In the genomic region with DNA sequence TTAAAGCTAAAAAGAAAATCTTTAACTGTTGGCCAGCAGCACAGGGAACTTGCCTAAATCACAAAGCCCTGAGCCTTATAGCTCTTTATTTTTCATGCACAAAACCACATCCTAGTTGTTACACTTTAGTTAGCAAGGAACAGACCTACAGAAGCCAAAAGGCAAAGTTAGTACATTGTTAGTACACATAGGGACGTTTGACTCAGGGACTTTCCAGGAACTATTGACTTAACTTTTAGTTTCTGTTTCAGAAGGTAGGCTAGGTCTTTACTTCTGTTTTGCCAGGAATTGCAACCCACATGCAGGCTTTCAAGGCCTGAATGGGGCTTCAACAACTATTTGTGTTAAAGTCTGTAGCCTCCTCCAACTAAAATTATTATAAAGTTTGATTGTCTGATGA, we compare ENCODE assay signal across 27 mouse cellular contexts.
DNase-seq lines count a peak whose midpoint lies in the region; ATAC-seq and TF ChIP-seq lines count a peak whose summit lies in the region.
"Had no signal": no experiment of that assay in that cellular context is flagged by ENCODE, and none has a peak within 500 bp of the region (broad histone marks: within the 10 kb centered on the region; RNA-seq: fewer than 3 reads in every experiment).

No protein-coding gene starts in this region.

- H3K27ac ChIP-seq in liver, adult 2 months (replicated peaks; ENCODE audit: insufficient read depth, low read depth, low read length), result no peak overlapping the region
- H3K27ac ChIP-seq: embryonic facial prominence, embryonic 13.5 days; embryonic facial prominence, embryonic 15.5 days; forebrain, embryonic 10.5 days; forebrain, embryonic 12.5 days had no signal

- H3K4me1 ChIP-seq in liver, adult 2 months (ENCODE audit: control insufficient read depth, insufficient read depth, low read length), result no peaks in the 10 kb centered on the region
- H3K4me1 ChIP-seq: embryonic facial prominence, embryonic 13.5 days; embryonic facial prominence, embryonic 15.5 days; forebrain, embryonic 10.5 days; forebrain, embryonic 12.5 days had no signal

- TF ChIP-seq POLR2A in liver, adult 2 months (IDR thresholded peaks at IDR 0.05; ENCODE audit: extremely low read depth, insufficient read depth, low read length), result no peak

- WGBS in liver, adult 2 months, result 3% methylated on average over 1 of the region's 1 CpGs
- 9% methylated on average over 1 of the region's 1 CpGs for WGBS in large intestine, adult 2 months

- no peaks in the 10 kb centered on the region for H3K36me3 ChIP-seq in liver, adult 2 months (ENCODE audit: control insufficient read depth, insufficient read depth, low read length)
- H3K36me3 ChIP-seq: embryonic facial prominence, embryonic 13.5 days; embryonic facial prominence, embryonic 15.5 days; forebrain, embryonic 10.5 days; forebrain, embryonic 12.5 days; G1E had no signal

- ATAC-seq in activated CD4-positive, CD25-positive, alpha-beta regulatory T cell, adult 4 months, result peak; percentile 52
- ATAC-seq: forebrain, embryonic 14.5 days; forebrain, embryonic 16.5 days; Patski had no signal

- no peak overlapping the region for H3K9ac ChIP-seq in liver, adult 2 months (ENCODE audit: low read depth, low read length)
- H3K9ac ChIP-seq: embryonic facial prominence, embryonic 13.5 days; embryonic facial prominence, embryonic 15.5 days; forebrain, embryonic 12.5 days had no signal

- DNase-seq in liver, adult 2 months (ENCODE audit: extremely low read depth, low read depth, low spot score), result peak; percentile 1
- DNase-seq in liver, result no peak
- DNase-seq in induced T-regulatory cell, adult 2 months (ENCODE audit: low read depth), result peak; percentile 17
- DNase-seq in large intestine, adult 2 months (ENCODE audit: low read depth, low spot score), result peak; percentile 1
- no peak for DNase-seq in right cerebral cortex, postnatal 10 days (ENCODE audit: low spot score in 2 of 2)
- DNase-seq in urinary bladder, postnatal 36 days (ENCODE audit: low spot score in 2 of 2), result no peak
- no peak for DNase-seq in embryo, embryonic 10.5 days (ENCODE audit: low spot score)
- DNase-seq: adrenal gland, adult 2 months; adrenal gland, postnatal 10 days; adrenal gland, postnatal 25 days; B cell, adult 2 months; cerebellum, adult 11 months; cerebellum, adult 18-20 months; cerebellum, adult 8-10 months; cerebellum, adult 9-11 months; cerebellum, postnatal 25 days; embryo, embryonic 11 days had no signal

- no peaks in the 10 kb centered on the region for H3K27me3 ChIP-seq in liver, adult 2 months (ENCODE audit: control insufficient read depth, insufficient read depth, low read length)
- H3K27me3 ChIP-seq: embryonic facial prominence, embryonic 13.5 days; embryonic facial prominence, embryonic 15.5 days; forebrain, embryonic 12.5 days had no signal

- TF ChIP-seq CTCF in liver, adult 2 months (IDR thresholded peaks at IDR 0.05; ENCODE audit: low read depth, low read length), result no peak

- H3K79me2 ChIP-seq in liver, adult 2 months (ENCODE audit: control insufficient read depth, insufficient read depth, low read length), result no peaks in the 10 kb centered on the region

- H3K4me3 ChIP-seq in liver, adult 2 months (ENCODE audit: insufficient read depth, low read depth, low read length), result no peak overlapping the region
- H3K4me3 ChIP-seq: embryonic facial prominence, embryonic 13.5 days; embryonic facial prominence, embryonic 15.5 days; erythroblast, embryonic 14.5 days; forebrain, embryonic 10.5 days; forebrain, embryonic 12.5 days had no signal

Comparison
In these comparisons a context has a peak if more than half of its experiments do, and no peak if none do; other contexts are left out.
1. DNase-seq: peak in liver, adult 2 months (single experiment), induced T-regulatory cell, adult 2 months (single experiment) and large intestine, adult 2 months (single experiment); none in liver (single experiment), right cerebral cortex, postnatal 10 days (0 of 2), urinary bladder, postnatal 36 days (0 of 2) and embryo, embryonic 10.5 days (single experiment).